Mouse (Mus musculus) MEL (cell line): ENCODE data around the gene Nipa1.

Source experiments
- CTCF ChIP-seq, 3 experiments: IDR thresholded peaks in 2 of 3; conservative IDR thresholded peaks in 1 of 3; 2 replicates each; pipeline ENCODE4 v1.5.1; 2011 to 2012; ENCODE audit warnings: low read length in 3 of 3, low read depth in 2 of 3, mild to moderate bottlenecking in 2 of 3, improper control_type of control experiment in 1 of 3, inconsistent platforms in 1 of 3, mixed read lengths in 1 of 3, moderate library complexity in 1 of 3; ENCODE audit not compliant: control insufficient read depth in 1 of 3, insufficient read depth in 1 of 3, poor library complexity in 1 of 3, severe bottlenecking in 1 of 3
- E2F4 ChIP-seq: IDR thresholded peaks from 2 replicates; pipeline ENCODE4 v1.6.1; 2011; ENCODE audit warnings: low read depth, low read length, improper control_type of control experiment, borderline replicate concordance
- EP300 ChIP-seq, 2 experiments: IDR thresholded peaks; 2 replicates each; pipeline ENCODE4 v1.6.1; 2011; ENCODE audit warnings: improper control_type of control experiment in 2 of 2, low read length in 2 of 2, low read depth in 1 of 2, mild to moderate bottlenecking in 1 of 2

DNA sequence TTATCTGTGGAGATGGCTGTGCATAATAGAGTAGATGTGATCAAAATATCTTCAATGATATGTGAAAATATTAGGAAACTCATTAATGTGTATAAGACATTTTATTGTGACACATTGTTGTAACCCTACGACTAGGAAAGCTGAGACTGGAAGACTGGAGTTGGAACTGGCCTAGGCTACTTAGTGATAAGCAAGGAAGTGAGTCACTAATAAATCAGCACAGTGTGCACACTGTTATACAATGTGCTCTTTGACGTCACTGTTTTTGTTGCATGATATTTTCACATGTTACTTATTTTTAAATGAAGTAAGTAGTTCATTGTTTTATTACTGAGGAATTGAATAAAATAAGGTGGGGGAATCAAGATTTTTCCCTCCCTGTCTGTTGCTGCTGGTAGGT is 46.4 kb upstream of the Nipa1 start:
- TF ChIP-seq EP300 (IDR thresholded peaks at IDR 0.05; ENCODE audit: low read depth in 1 of 2, low read length in 2 of 2) (no peak), E2F4 (no peak), CTCF (IDR thresholded peaks at IDR 0.05 in 2 of 3, conservative IDR thresholded peaks at IDR 0.05 in 1 of 3; ENCODE audit: control insufficient read depth in 1 of 3, insufficient read depth in 1 of 3, low read depth in 2 of 3, low read length in 3 of 3, poor library complexity in 1 of 3, severe bottlenecking in 1 of 3) (no peak)
